Mouse (Mus musculus): Measurements from ENCODE around the gene Vegfb. TPM values are rescaled to one million over a fixed set of nuclear protein-coding genes. Genes with fewer than 3 reads are reported as not detected.

Vegfb gene
- polyA plus RNA-seq, 1 experiment from 2014 or later: 67.5 TPM

- Histone ChIP-seq H3K9ac (no peak overlapping the region), H3K4me3 (no peak overlapping the region), H3K4me1 (replicated peaks) (peaks cover 14% of the 10 kb centered on the region), H3K27ac (replicated peaks) (no peak overlapping the region), H3K4me2 (no peak overlapping the region), H3K27me3 (no peaks in the 10 kb centered on the region), H3K36me3 (no peaks in the 10 kb centered on the region), H3K9me3 (no peaks in the 10 kb centered on the region)
- ATAC-seq (ENCODE audit: low FRiP score, low read depth): no peak
- 73% methylated on average over 10 of the region's 10 CpGs for WGBS
Observed at GRCm38 (mm10) chr19:6956461-6956860, 31.0 kb downstream of the Vegfb start.

- Histone ChIP-seq H3K4me3 (no peak overlapping the region), H3K27me3 (no peaks in the 10 kb centered on the region), H3K9me3 (no peaks in the 10 kb centered on the region), H3K4me2 (no peak overlapping the region), H3K36me3 (no peaks in the 10 kb centered on the region), H3K27ac (replicated peaks) (no peak overlapping the region), H3K4me1 (replicated peaks) (peaks cover 15% of the 10 kb centered on the region), H3K9ac (no peak overlapping the region)
- WGBS: 87% methylated on average over 7 of the region's 7 CpGs
- ATAC-seq (ENCODE audit: low FRiP score, low read depth): no peak
Observed at GRCm38 (mm10) chr19:6955424-6955823, 32.0 kb downstream of the Vegfb start.

GRCm38 (mm10) chr19:6954046-6954445, 33.4 kb downstream of the Vegfb start:
- WGBS: 45% methylated on average over 9 of the region's 9 CpGs
- no peaks in the 10 kb centered on the region for H3K27me3 ChIP-seq
- H3K4me1 ChIP-seq (replicated peaks): peaks cover 27% of the 10 kb centered on the region
- H3K27ac ChIP-seq (replicated peaks): no peak overlapping the region
- no peaks in the 10 kb centered on the region for H3K36me3 ChIP-seq
- H3K4me3 ChIP-seq: no peak overlapping the region
- ATAC-seq (ENCODE audit: low FRiP score, low read depth): no peak
- H3K4me2 ChIP-seq: no peak overlapping the region
- H3K9me3 ChIP-seq: no peaks in the 10 kb centered on the region
- H3K9ac ChIP-seq: no peak overlapping the region

DNA sequence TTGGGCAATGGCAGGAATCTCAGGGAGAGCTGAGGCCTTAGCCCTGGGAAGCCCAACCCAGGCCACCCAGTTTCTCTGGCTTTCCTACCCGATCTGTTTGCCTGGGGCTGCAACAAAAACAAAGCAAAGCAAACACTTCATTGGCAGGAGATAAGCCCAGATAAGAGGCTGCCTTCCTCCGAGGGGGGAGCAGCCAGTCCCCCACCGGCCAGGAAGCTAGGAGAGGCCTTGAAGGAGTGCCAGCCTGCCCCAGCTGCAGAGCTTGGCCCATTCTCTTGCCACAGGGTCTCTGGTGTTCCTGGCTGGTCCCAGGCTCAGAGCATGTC, 34.8 kb downstream of the Vegfb start:
- ATAC-seq (ENCODE audit: low FRiP score, low read depth): no peak
- Histone ChIP-seq H3K4me3 (peak overlapping the region; percentile 61), H3K4me1 (replicated peaks) (peaks cover 27% of the 10 kb centered on the region), H3K27ac (replicated peaks) (peak overlapping the region; percentile 95), H3K36me3 (no peaks in the 10 kb centered on the region), H3K9me3 (no peaks in the 10 kb centered on the region), H3K9ac (0 out of 2 replicates have a peak overlapping the region, but pooled peaks have one; percentile 48), H3K27me3 (no peaks in the 10 kb centered on the region), H3K4me2 (peak overlapping the region; percentile 79)
- WGBS: 31% methylated on average over 3 of the region's 3 CpGs

GRCm38 (mm10) chr19:6951994-6952711, 35.3 kb downstream of the Vegfb start:
- H3K4me3 ChIP-seq: peak overlapping the region; percentile 61
- H3K9ac ChIP-seq: peak overlapping the region; percentile 48
- peak overlapping the region; percentile 79 for H3K4me2 ChIP-seq
- H3K36me3 ChIP-seq: no peaks in the 10 kb centered on the region
- WGBS: 5% methylated on average over 31 of the region's 31 CpGs
- ATAC-seq (ENCODE audit: low FRiP score, low read depth): peak; percentile 36
- H3K9me3 ChIP-seq: no peaks in the 10 kb centered on the region
- H3K27me3 ChIP-seq: no peaks in the 10 kb centered on the region
- H3K4me1 ChIP-seq (replicated peaks): peaks cover 27% of the 10 kb centered on the region
- peak overlapping the region; percentile 95 for H3K27ac ChIP-seq (replicated peaks)

DNA sequence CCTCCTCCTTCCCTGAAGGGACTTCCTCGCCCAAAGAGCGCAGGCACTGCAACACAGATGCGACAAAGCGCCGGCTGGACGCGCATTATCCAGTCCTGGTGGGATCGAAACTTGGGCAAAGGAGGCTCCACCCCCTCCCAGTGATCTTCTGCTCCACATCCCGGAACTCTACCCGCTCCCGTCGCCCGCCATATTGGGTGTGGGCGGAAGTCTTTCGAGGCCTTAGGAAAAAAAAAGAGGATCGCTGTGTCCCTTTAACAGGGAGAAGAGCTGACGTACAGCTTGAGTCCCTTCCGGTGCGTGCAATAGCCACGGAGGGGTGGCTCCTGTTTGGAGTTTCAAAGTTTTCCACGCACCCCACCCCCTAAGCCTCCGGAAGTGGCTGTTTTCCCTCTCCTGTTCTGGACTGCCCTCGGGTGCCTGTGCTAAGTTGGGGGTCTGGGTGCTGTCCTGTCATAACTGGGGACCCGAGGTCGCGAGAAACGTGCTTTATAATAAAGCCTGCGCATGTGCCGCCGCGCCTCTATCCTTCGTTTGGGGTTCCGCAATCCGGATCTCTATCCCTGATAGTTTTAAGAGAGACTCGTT, 36.0 kb downstream of the Vegfb start:
- Histone ChIP-seq H3K36me3 (no peaks in the 10 kb centered on the region), H3K4me2 (peak overlapping the region; percentile 79), H3K9me3 (no peaks in the 10 kb centered on the region), H3K9ac (peak overlapping the region; percentile 48), H3K27ac (replicated peaks) (peak overlapping the region; percentile 95), H3K4me3 (peak overlapping the region; percentile 61), H3K4me1 (replicated peaks) (peaks cover 27% of the 10 kb centered on the region), H3K27me3 (no peaks in the 10 kb centered on the region)
- WGBS: under 1% methylated on average over 35 of the region's 35 CpGs
- ATAC-seq (ENCODE audit: low FRiP score, low read depth): peak; percentile 85

- Histone ChIP-seq H3K4me1 (replicated peaks) (peaks cover 27% of the 10 kb centered on the region), H3K27ac (replicated peaks) (peak overlapping the region; percentile 95), H3K9me3 (no peaks in the 10 kb centered on the region), H3K9ac (peak overlapping the region; percentile 48), H3K4me2 (peak overlapping the region; percentile 79), H3K36me3 (no peaks in the 10 kb centered on the region), H3K27me3 (no peaks in the 10 kb centered on the region), H3K4me3 (peak overlapping the region; percentile 61)
- under 1% methylated on average over 28 of the region's 28 CpGs for WGBS
- peak; percentile 27 for ATAC-seq (ENCODE audit: low FRiP score, low read depth)
Observed at GRCm38 (mm10) chr19:6950613-6951153, 36.8 kb downstream of the Vegfb start.

DNA sequence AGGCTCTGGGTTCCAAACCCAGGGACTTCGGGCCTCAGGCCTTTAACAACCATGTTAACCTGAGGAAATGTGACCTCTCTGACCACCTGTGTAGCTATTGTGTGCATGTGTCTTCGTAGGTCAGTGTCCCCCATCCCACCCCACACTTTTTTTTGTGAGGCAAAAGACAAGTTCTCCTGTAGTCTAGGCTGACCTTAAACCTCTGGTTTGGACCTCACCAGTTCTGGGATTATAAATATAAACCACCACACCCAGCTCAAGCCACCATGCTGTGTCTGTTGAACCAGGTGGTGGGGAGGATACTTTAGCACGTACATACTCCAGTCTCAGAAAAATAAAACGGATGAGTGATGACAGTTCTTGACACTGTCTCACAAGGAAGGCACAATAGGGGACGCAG, 37.5 kb downstream of the Vegfb start:
- Histone ChIP-seq H3K9me3 (no peaks in the 10 kb centered on the region), H3K4me1 (replicated peaks) (peaks cover 27% of the 10 kb centered on the region), H3K4me2 (peak overlapping the region; percentile 79), H3K27me3 (no peaks in the 10 kb centered on the region), H3K27ac (replicated peaks) (peak overlapping the region; percentile 95), H3K36me3 (no peaks in the 10 kb centered on the region), H3K9ac (peak overlapping the region; percentile 48), H3K4me3 (peak overlapping the region; percentile 61)
- 43% methylated on average over 5 of the region's 5 CpGs for WGBS
- ATAC-seq (ENCODE audit: low FRiP score, low read depth): no peak

- no peaks in the 10 kb centered on the region for H3K27me3 ChIP-seq
- no peak overlapping the region for H3K4me3 ChIP-seq
- no peak overlapping the region for H3K27ac ChIP-seq (replicated peaks)
- H3K9ac ChIP-seq: no peak overlapping the region
- no peak overlapping the region for H3K4me2 ChIP-seq
- no peaks in the 10 kb centered on the region for H3K36me3 ChIP-seq
- H3K4me1 ChIP-seq (replicated peaks): peaks cover 27% of the 10 kb centered on the region
- no peak for ATAC-seq (ENCODE audit: low FRiP score, low read depth)
- no peaks in the 10 kb centered on the region for H3K9me3 ChIP-seq
- 88% methylated on average over 5 of the region's 5 CpGs for whole genome bisulfite sequencing
Observed at GRCm38 (mm10) chr19:6949532-6949931, 37.9 kb downstream of the Vegfb start.

DNA sequence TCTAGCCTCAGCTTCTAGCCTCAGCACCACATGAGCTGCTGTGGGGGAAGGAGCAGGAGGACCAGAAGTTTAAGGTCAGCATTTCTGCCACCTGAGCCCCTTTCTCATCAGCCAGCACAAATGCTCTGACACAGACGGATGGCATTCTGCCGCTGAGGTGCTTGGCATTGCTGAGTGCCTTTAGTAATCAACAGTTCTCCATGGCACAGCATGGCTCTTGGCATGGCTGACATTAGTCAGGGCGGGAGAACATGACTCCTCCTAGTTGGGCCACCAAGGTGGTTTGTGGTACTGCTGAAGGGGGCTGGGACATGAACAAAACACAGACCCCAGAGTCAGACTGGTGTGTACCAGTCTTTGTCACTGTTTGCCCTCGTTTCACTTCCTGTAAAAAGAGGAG, 39.3 kb downstream of the Vegfb start:
- Histone ChIP-seq H3K4me1 (replicated peaks) (peaks cover 31% of the 10 kb centered on the region), H3K4me2 (no peak overlapping the region), H3K27me3 (no peaks in the 10 kb centered on the region), H3K9ac (no peak overlapping the region), H3K9me3 (no peaks in the 10 kb centered on the region), H3K27ac (replicated peaks) (no peak overlapping the region), H3K36me3 (no peaks in the 10 kb centered on the region), H3K4me3 (no peak overlapping the region)
- no peak for ATAC-seq (ENCODE audit: low FRiP score, low read depth)
- WGBS: 71% methylated on average over 4 of the region's 4 CpGs

GRCm38 (mm10) chr19:6947742-6948141, 39.7 kb downstream of the Vegfb start:
- WGBS: 59% methylated on average over 4 of the region's 4 CpGs
- Histone ChIP-seq H3K36me3 (no peaks in the 10 kb centered on the region), H3K9me3 (no peaks in the 10 kb centered on the region), H3K4me1 (replicated peaks) (peaks cover 31% of the 10 kb centered on the region), H3K27me3 (no peaks in the 10 kb centered on the region), H3K27ac (replicated peaks) (no peak overlapping the region), H3K9ac (no peak overlapping the region), H3K4me3 (no peak overlapping the region), H3K4me2 (no peak overlapping the region)
- no peak for ATAC-seq (ENCODE audit: low FRiP score, low read depth)

DNA sequence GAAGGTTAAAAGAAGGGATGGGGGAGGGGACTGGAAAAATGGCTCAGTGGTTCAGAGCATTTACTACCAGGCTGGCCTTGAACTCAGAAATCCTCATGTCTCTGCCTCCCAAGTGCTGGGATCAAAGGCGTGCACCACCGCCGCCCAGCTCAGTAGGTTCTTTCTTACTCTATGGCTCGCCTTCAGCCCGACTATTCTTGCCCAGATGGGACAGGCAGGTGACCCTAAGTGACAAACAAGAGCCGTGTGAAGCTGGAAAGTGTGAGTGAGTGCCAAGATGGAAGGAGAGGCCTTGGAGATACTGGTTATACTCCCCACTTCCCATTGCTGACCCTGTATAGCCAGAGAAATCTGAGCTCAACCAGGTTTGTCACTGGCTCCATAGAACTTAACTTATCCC, 43.7 kb downstream of the Vegfb start:
- no peak overlapping the region for H3K9ac ChIP-seq
- no peaks in the 10 kb centered on the region for H3K27me3 ChIP-seq
- ATAC-seq (ENCODE audit: low FRiP score, low read depth): no peak
- H3K4me1 ChIP-seq (replicated peaks): peaks cover 38% of the 10 kb centered on the region
- no peaks in the 10 kb centered on the region for H3K9me3 ChIP-seq
- no peaks in the 10 kb centered on the region for H3K36me3 ChIP-seq
- H3K4me2 ChIP-seq: peak overlapping the region; percentile 17; the same call in 1 of the 2 replicates
- no peak overlapping the region for H3K27ac ChIP-seq (replicated peaks)
- 94% methylated on average over 6 of the region's 6 CpGs for WGBS
- H3K4me3 ChIP-seq: no peak overlapping the region

Data from hindbrain, embryonic 15.5 days (tissue).